Mouse (Mus musculus): ENCODE data around the gene Cxcr2. TPM values are rescaled to one million over a fixed set of nuclear protein-coding genes. Genes with fewer than 3 reads are reported as not detected.
"Not testable (repeated sequence)": the region's sequence is repeated elsewhere in the genome, so short reads cannot be mapped to it uniquely, and the experiment has no call there.

The Cxcr2 gene
- polyA plus RNA-seq, 1 experiment from 2014 or later = 0.69 TPM

GRCm38 (mm10) chr1:74149106-74149885 lies 4.5 kb upstream of the Cxcr2 start:
- no peak overlapping the region for H3K27ac ChIP-seq
- H3K9ac ChIP-seq = no peak overlapping the region
- ATAC-seq (ENCODE audit: insufficient read depth, low FRiP score, low read depth) = no peak
- H3K9me3 ChIP-seq = no peaks in the 10 kb centered on the region
- no peaks in the 10 kb centered on the region for H3K36me3 ChIP-seq
- no peak overlapping the region for H3K4me3 ChIP-seq (replicated peaks)
- H3K4me1 ChIP-seq = no peaks in the 10 kb centered on the region
- H3K27me3 ChIP-seq (replicated peaks) = no peaks in the 10 kb centered on the region
- WGBS = 72% methylated on average over 6 of the region's 6 CpGs
- no peak overlapping the region for H3K4me2 ChIP-seq

DNA sequence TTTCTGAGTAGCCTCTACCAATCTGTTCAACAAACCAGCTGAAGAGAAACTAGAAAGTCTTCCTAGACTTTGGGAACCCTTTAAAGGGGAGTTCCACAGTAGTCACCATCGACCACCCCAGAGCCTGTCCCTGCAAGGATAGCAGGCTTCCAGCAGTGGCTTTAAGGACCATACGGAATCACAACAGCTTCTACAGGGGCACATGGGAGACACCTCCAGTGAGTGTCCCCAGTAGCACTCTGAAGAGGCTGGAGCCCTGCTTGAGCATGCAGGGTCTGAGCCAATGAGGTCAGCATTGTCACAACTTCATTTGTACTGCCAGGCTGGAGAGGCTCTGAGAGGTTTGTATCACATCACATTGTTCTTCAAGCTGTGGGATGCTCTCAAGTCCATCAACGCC lies 3.7 kb upstream of the Cxcr2 start:
- H3K4me3 ChIP-seq (replicated peaks) = no peak overlapping the region
- no peak overlapping the region for H3K9ac ChIP-seq
- no peaks in the 10 kb centered on the region for H3K9me3 ChIP-seq
- H3K27me3 ChIP-seq (replicated peaks) = no peaks in the 10 kb centered on the region
- no peak overlapping the region for H3K27ac ChIP-seq
- H3K4me1 ChIP-seq = no peaks in the 10 kb centered on the region
- ATAC-seq (ENCODE audit: insufficient read depth, low FRiP score, low read depth) = no peak
- H3K4me2 ChIP-seq = no peak overlapping the region
- WGBS = 85% methylated on average over 3 of the region's 3 CpGs
- H3K36me3 ChIP-seq = no peaks in the 10 kb centered on the region

DNA sequence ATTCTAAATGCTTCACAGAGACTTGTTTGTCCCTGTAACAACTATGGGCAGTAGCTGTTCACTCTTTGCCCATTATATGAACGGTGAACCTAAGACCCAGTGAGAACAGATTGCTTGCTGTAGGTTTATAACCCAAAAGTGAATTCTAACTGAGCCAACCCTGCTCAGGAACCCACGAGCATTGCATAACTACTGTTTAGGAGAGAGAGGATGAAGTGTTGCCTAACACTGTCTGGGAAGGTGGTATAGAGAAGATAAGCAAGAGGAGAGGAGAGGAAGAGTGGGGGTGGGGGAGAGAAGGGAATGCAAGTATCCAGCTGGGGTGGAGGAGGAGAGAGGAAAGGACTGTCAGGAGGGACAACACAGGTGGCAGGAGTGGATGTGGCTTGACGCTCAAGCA lies 2.7 kb upstream of the Cxcr2 start:
- ATAC-seq (ENCODE audit: insufficient read depth, low FRiP score, low read depth) = no peak
- H3K27ac ChIP-seq = no peak overlapping the region
- WGBS = 55% methylated on average over 3 of the region's 3 CpGs

DNA sequence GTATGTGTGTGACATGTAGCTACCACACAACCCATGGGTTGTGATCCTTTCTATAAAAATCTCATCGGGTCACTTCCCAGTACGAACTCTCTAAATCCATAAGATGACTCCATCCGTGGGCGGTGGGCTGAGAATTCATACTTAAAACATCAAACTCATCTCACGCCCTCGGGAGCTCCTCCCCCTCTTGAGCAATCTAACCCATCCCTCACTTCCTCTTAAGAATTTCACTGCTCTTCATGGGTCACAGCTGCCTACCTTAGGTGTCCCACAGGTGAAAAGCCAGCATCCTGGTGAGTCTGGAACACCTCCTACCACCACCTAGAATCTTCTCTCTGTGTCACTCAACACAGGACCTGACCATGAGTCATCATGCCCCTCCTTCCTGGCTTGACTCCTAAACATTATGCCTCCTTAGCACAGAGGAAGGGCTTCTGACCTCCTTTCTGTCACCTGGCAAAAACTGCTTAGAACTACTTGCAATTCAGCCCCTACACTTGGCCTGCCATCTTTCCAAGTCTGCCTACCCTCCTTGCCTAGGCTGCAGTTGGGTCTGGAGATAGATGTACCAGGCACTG lies 1.7 kb downstream of the Cxcr2 start:
- H3K36me3 ChIP-seq = no peaks in the 10 kb centered on the region
- no peaks in the 10 kb centered on the region for H3K9me3 ChIP-seq
- H3K4me2 ChIP-seq = no peak overlapping the region
- no peaks in the 10 kb centered on the region for H3K4me1 ChIP-seq
- H3K27ac ChIP-seq = no peak overlapping the region
- no peak overlapping the region for H3K9ac ChIP-seq
- H3K4me3 ChIP-seq (replicated peaks) = no peak overlapping the region
- 84% methylated on average over 6 of the region's 6 CpGs for WGBS
- no peak for ATAC-seq (ENCODE audit: insufficient read depth, low FRiP score, low read depth)
- H3K27me3 ChIP-seq (replicated peaks) = no peaks in the 10 kb centered on the region

More for the DNA sequence above, 2.7 kb upstream of the Cxcr2 start:
- H3K4me2 ChIP-seq = no peak overlapping the region
- H3K4me1 ChIP-seq = no peaks in the 10 kb centered on the region
- H3K9me3 ChIP-seq = no peaks in the 10 kb centered on the region
- no peak overlapping the region for H3K4me3 ChIP-seq (replicated peaks)
- no peaks in the 10 kb centered on the region for H3K36me3 ChIP-seq
- no peak overlapping the region for H3K9ac ChIP-seq
- H3K27me3 ChIP-seq (replicated peaks) = no peaks in the 10 kb centered on the region

DNA sequence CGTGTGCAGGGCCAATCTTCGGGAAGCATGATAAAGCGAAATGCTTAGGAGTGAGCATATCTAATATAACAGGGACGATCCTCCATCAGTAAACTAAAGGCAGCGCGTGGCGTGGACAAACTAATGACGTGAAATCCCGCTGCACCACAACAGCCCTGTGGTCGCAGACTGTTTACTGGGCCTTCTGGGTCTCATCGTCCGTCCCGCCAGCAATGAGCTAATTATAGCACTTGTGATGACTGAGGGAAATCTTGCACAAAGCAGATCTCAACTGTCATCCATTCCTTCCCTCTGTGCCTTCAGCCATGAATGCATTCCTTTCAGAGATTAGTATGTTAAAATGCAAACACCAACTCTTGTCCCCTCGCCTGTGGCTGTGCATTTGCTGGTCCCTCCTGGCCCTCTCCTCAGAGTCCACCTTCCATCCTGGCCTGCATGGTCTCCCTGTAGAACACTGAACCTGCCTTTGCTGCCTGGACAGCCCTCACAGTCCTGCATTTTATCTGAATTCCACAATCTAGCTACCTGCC lies 2.7 kb downstream of the Cxcr2 start:
- Histone ChIP-seq H3K9me3 (no peaks in the 10 kb centered on the region), H3K36me3 (no peaks in the 10 kb centered on the region), H3K27me3 (replicated peaks) (no peaks in the 10 kb centered on the region), H3K9ac (no peak overlapping the region), H3K4me3 (replicated peaks) (no peak overlapping the region), H3K27ac (no peak overlapping the region), H3K4me1 (no peaks in the 10 kb centered on the region), H3K4me2 (no peak overlapping the region)
- no peak for ATAC-seq (ENCODE audit: insufficient read depth, low FRiP score, low read depth)
- WGBS = 60% methylated on average over 14 of the region's 14 CpGs

DNA sequence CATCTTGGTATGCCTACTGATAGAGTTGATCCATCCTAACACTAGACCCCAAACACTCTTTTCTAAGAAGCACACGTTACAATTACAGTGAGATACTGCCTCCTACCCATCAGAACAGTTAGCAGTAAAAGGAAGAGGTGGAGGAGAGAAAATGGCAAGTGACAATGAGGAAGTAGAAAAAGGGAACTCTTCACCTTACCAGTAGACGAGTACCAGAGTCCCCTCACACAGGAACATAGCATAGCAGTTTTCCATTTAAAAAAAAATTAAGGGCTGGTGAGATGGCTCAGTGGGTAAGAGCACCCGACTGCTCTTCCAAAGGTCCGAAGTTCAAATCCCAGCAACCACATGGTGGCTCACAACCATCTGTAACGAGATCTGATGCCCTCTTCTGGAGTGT lies 5.8 kb downstream of the Cxcr2 start:
- ATAC-seq (ENCODE audit: insufficient read depth, low FRiP score, low read depth); H3K4me2 ChIP-seq; H3K4me3 ChIP-seq (replicated peaks); H3K9ac ChIP-seq; H3K9me3 ChIP-seq; H3K4me1 ChIP-seq; H3K27ac ChIP-seq; H3K36me3 ChIP-seq; H3K27me3 ChIP-seq (replicated peaks): not testable (repeated sequence)
- 79% methylated on average over 5 of the region's 5 CpGs for WGBS

DNA sequence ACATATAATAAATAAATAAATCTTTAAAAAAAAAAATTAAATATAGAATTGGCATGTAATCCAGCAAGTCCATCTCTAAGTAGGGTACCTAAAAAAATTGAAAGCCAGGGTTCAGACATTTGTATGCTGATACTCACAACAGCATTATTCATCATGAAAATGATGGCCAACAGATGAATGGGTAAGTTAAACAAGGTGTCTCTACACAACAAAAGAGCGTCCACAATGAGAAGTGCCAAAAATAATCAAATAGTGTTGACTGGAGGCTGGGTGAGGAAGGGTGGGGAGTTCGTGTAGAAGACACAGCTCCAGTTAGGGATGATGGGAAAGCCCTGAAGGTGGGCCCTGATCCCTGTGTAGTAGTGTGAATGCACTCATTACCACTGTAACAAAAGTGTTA lies 6.2 kb downstream of the Cxcr2 start:
- H3K27me3 ChIP-seq (replicated peaks) = no peaks in the 10 kb centered on the region
- no peak overlapping the region for H3K4me3 ChIP-seq (replicated peaks)
- no peaks in the 10 kb centered on the region for H3K9me3 ChIP-seq
- no peak overlapping the region for H3K9ac ChIP-seq
- H3K4me2 ChIP-seq = no peak overlapping the region
- H3K27ac ChIP-seq = no peak overlapping the region
- 61% methylated on average over 2 of the region's 2 CpGs for WGBS
- no peaks in the 10 kb centered on the region for H3K4me1 ChIP-seq
- ATAC-seq (ENCODE audit: insufficient read depth, low FRiP score, low read depth) = no peak
- no peaks in the 10 kb centered on the region for H3K36me3 ChIP-seq

DNA sequence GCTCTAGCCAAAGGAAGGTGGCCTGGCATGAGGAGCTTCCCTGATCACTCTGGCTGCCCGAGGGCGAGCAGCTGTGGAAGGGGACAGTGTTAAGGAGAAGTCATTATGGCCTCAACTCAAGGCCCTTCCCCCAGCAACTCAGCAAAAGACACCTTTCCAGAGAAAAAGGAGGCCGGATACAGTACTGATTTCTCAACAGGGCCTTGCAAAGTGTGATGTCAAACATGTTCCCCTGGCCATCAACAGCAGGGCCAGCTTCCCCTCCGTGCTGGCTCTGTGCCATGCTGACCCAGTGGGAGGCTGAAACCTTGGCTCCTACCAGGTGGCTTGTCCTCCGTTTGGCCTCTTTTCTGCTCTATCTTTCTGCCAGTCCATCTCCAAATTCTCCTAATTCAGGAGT lies 13.3 kb downstream of the Cxcr2 start:
- Histone ChIP-seq H3K36me3 (no peaks in the 10 kb centered on the region), H3K4me3 (replicated peaks) (no peak overlapping the region), H3K9me3 (no peaks in the 10 kb centered on the region), H3K27ac (no peak overlapping the region), H3K27me3 (replicated peaks) (no peaks in the 10 kb centered on the region), H3K4me1 (no peaks in the 10 kb centered on the region), H3K4me2 (no peak overlapping the region), H3K9ac (no peak overlapping the region)
- WGBS = 75% methylated on average over 5 of the region's 5 CpGs
- no peak for ATAC-seq (ENCODE audit: insufficient read depth, low FRiP score, low read depth)

- H3K9ac ChIP-seq = no peak overlapping the region
- no peaks in the 10 kb centered on the region for H3K9me3 ChIP-seq
- H3K36me3 ChIP-seq = no peaks in the 10 kb centered on the region
- H3K4me3 ChIP-seq (replicated peaks) = no peak overlapping the region
- H3K4me2 ChIP-seq = no peak overlapping the region
- H3K27ac ChIP-seq = no peak overlapping the region
- WGBS = 78% methylated on average over 3 of the region's 3 CpGs
- no peak for ATAC-seq (ENCODE audit: insufficient read depth, low FRiP score, low read depth)
- H3K4me1 ChIP-seq = no peaks in the 10 kb centered on the region
- H3K27me3 ChIP-seq (replicated peaks) = no peaks in the 10 kb centered on the region
Observed at GRCm38 (mm10) chr1:74169721-74170120, 15.9 kb downstream of the Cxcr2 start.

- ATAC-seq (ENCODE audit: insufficient read depth, low FRiP score, low read depth) = no peak
- Histone ChIP-seq H3K9me3 (no peaks in the 10 kb centered on the region), H3K36me3 (no peaks in the 10 kb centered on the region), H3K27ac (no peak overlapping the region), H3K9ac (no peak overlapping the region), H3K4me1 (no peaks in the 10 kb centered on the region), H3K4me2 (no peak overlapping the region), H3K27me3 (replicated peaks) (no peaks in the 10 kb centered on the region), H3K4me3 (replicated peaks) (no peak overlapping the region)
- WGBS = 65% methylated on average over 3 of the region's 3 CpGs
Observed at GRCm38 (mm10) chr1:74172722-74173121, 18.9 kb downstream of the Cxcr2 start.

GRCm38 (mm10) chr1:74175731-74176130 lies 21.9 kb downstream of the Cxcr2 start:
- ATAC-seq (ENCODE audit: insufficient read depth, low FRiP score, low read depth) = no peak
- Histone ChIP-seq H3K27me3 (replicated peaks) (no peaks in the 10 kb centered on the region), H3K4me1 (no peaks in the 10 kb centered on the region), H3K9ac (no peak overlapping the region), H3K36me3 (no peaks in the 10 kb centered on the region), H3K27ac (no peak overlapping the region), H3K9me3 (no peaks in the 10 kb centered on the region), H3K4me3 (replicated peaks) (no peak overlapping the region), H3K4me2 (no peak overlapping the region)
- WGBS = 41% methylated on average over 4 of the region's 4 CpGs

DNA sequence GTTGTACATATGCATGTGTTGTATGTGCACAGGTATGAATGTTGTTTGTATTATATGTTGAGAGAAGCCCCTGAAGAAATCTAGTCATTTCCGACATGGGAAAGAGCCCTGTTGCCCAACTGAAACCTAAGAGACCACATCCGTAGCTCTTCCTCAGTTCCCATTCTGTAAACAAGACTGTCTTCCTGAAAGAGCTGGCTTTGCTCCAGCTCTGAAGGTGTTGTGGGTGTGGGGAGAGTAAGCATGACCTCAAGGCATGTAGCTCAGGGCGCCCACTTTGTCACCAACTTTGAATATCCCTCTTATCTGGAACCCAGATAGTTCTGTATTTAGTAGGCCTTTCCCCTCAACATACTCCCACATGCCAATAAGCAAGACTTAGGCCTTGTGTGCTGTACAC lies 24.8 kb downstream of the Cxcr2 start:
- WGBS = 72% methylated on average over 3 of the region's 3 CpGs
- H3K9me3 ChIP-seq = no peaks in the 10 kb centered on the region
- H3K4me1 ChIP-seq = no peaks in the 10 kb centered on the region
- no peak for ATAC-seq (ENCODE audit: insufficient read depth, low FRiP score, low read depth)
- H3K36me3 ChIP-seq = no peaks in the 10 kb centered on the region
- H3K27me3 ChIP-seq (replicated peaks) = no peaks in the 10 kb centered on the region
- H3K4me3 ChIP-seq (replicated peaks) = no peak overlapping the region
- H3K27ac ChIP-seq = no peak overlapping the region
- H3K4me2 ChIP-seq = no peak overlapping the region
- H3K9ac ChIP-seq = no peak overlapping the region

Data from stomach, embryonic 15.5 days (tissue).